Mouse (Mus musculus) ovary, postnatal 36 days (tissue): ENCODE data around the gene Ahcyl2.

Experiments used
- DNase-seq: peaks from one replicate; pipeline ENCODE4 v3.0.0; 2022; ENCODE audit warnings: low spot score, mixed read lengths

Ahcyl2 gene

GRCm38 (mm10) chr6:29914136-29914535 is 146.3 kb downstream of the Ahcyl2 start:
- no peak for DNase-seq

GRCm38 (mm10) chr6:29915836-29916235 is 148.0 kb downstream of the Ahcyl2 start:
- DNase-seq: no peak

DNA sequence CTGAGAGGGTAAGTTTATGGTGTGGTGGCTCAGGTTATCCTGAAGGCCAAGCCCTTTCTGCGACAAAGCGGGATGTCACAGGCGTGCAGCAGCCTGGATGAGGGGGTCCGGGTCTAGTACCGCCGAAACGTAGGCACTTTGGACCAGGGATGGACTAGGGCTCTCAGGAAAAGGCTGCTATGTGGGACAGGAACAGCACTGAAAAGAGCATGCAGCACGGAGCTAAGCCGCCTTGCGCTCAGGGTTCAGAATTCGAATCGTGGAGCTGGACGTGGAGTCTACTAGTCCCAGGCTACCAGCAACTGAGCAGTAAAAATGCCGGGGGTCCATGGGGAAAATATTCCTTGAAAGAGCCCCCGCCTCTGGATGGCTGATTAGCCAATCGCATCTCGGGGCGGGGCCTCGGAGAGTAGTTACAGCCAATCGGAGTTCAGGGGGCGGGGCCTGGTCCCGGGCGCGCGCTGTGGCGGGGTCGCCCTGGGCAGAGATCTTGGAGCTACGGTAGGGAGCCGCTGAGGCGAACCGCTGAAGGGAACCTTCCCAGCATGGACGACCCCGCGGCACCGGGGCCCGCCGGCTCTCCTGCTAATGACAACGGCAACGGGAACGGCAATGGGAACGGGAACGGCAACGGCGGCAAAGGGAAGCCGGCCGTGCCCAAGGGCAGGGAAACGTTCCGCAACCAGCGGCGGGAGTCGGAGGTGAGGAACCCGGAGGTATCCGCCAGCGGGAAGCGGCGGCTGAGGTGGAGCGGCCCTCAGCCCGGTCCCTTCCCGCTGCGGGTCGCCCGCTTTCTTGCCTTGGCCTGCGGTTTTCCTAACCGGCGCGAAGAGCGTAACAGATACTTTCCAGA is 148.9 kb downstream of the Ahcyl2 start, which contains the start of gene Strip2:
Gene Strip2, plus strand, starts transcription at position 483 of the 853 bp plus-strand sequence.
- peak; percentile 94 for DNase-seq

GRCm38 (mm10) chr6:29917383-29917720 is 149.5 kb downstream of the Ahcyl2 start:
- no peak for DNase-seq

- no peak for DNase-seq
Observed at GRCm38 (mm10) chr6:29917947-29918346, 150.1 kb downstream of the Ahcyl2 start.

DNA sequence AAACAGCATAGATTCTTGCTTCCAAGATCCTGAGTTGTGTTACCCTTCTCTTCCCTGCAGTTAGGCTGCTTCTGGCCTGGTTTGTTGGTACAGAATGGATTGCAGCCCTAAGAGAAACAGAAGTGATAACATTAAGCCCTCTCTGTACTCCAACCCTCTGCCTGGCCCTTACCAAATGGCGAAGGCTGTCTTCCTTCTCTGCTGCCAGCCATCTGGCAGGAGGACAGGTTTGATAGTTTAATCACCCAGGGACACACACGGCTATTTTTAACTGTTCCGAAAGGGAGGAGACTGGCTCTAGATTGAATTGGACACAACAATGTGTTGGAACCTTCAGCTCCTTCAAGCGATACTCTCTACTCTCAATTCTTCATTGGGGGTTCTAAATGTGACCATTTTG is 155.7 kb downstream of the Ahcyl2 start:
- DNase-seq: peak; percentile 33

- DNase-seq: no peak
Observed at GRCm38 (mm10) chr6:29925594-29926219, 157.9 kb downstream of the Ahcyl2 start.

DNA sequence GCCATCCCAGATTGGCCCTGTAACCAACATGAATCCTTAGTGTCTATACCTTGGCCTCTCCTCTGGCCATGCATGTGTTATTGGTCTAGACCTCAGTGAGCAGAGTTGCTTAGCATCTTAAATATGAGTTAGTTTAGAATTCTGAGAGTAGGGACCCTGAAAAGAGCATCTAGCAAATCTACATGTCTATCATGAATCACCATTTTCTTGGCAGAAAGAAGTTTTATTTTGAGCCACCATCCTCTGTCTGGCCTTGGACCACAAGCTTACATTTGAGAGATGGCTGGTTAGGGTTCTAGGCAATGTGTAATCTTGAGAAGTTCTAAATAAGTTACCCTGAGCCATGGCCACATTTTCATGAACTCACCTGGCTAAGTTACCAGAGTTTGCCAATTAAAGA is 162.3 kb downstream of the Ahcyl2 start:
- DNase-seq: no peak

GRCm38 (mm10) chr6:29930665-29931064 is 162.9 kb downstream of the Ahcyl2 start:
- no peak for DNase-seq

DNA sequence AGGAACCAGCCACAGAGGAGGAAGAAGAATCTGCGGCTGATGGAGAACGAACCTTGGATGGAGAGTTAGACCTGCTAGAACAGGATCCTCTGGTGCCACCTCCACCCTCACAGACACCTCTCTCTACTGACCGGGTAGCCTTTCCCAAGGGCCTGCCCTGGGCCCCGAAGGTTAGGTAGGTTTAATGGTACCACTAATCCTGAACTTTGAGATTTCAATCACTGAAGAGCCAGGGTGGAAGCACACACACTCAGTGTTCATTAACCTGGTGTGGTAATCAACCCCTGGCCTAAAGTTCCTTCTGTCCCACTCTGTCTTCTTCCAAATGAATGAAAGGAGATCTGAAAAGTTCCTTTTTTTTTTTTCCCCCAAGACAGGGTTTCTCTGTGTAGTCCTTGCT is 163.4 kb downstream of the Ahcyl2 start:
- DNase-seq: no peak

DNA sequence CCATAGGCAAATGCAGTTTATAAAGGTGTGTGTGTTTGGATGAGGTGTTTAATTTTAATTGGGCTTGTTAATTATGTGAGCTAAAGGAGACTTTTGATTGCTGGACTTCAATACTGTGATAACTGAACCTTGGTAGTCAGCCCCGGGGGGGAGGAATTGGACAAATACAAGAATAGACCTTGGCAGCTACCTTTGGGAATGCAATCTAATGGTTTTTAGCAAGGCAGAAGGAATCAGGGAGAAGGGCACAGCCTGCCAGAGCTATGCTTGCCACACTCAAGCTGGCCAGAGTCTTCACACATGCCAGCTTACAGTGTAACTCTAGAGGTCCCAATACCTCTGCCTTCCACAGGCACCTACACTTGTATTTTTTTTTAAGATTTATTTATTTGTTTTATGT is 167.9 kb downstream of the Ahcyl2 start:
- DNase-seq: no peak

GRCm38 (mm10) chr6:29940428-29940827 is 172.6 kb downstream of the Ahcyl2 start:
- DNase-seq: no peak

DNA sequence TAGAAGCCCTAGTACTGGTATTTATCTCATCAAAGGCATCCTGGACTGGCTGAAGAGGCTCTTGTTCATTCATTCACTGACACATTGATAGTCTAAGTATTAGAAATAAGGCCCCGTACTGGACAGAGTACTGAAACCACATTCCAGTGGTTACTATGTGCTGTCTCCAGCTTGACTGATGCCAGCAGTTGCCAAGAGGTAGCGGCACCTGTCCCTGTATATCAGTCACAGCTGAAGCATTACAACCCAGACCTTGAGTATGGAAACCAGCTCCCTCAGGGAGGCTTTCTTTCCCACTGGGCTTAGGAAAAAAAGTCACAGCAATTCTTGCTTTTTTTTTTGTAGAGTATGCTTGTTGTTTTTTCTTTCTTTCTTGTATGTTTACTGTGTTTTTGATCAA is 173.2 kb downstream of the Ahcyl2 start:
- DNase-seq: no peak

DNA sequence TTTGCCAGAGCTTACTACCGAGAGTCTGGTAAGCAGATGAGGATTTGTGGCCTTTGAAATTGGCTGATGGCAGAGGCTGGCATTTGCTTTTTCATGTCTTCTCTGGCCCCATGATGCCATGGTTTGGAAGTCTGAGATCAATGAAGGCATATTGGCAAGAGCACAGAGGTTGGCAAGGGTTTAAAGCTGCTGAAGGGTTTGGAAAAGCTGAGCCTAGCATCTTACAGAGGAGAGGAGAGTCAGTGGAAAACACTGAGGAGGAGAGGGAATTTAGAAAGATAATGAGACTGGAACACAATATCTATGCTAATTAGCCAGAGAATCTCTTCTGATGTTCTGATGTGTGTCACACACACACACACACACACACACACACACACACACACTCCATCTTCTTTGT is 176.7 kb downstream of the Ahcyl2 start:
- DNase-seq: no peak

- no peak for DNase-seq
Observed at GRCm38 (mm10) chr6:29946568-29946967, 178.8 kb downstream of the Ahcyl2 start.

- DNase-seq: no peak
Observed at GRCm38 (mm10) chr6:29947823-29948222, 180.0 kb downstream of the Ahcyl2 start.

GRCm38 (mm10) chr6:29956749-29957148 is 188.9 kb downstream of the Ahcyl2 start:
- DNase-seq: no peak

DNA sequence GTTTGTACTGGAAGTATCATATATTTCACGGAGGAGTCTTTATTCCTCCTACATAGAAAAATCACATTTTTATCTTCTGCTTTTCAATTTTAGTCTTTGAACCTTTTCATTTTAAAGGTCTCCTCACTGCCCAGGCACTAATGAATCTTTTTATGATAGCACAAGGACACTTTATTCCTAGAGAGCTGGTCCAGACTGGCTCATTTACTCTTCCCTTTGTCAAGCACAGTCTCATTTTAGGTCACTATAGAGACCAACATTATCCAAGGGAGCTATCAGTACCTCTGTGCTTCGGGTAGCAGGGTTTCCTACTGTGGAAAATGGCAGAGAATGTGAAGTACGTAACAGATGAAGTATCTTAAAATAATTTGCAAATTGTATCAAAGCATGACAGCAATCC is 190.9 kb downstream of the Ahcyl2 start:
- no peak for DNase-seq

- DNase-seq: no peak
Observed at GRCm38 (mm10) chr6:29961081-29961480, 193.3 kb downstream of the Ahcyl2 start.
